14 mouse cellular contexts compared by ENCODE assay signal in the genomic region with DNA sequence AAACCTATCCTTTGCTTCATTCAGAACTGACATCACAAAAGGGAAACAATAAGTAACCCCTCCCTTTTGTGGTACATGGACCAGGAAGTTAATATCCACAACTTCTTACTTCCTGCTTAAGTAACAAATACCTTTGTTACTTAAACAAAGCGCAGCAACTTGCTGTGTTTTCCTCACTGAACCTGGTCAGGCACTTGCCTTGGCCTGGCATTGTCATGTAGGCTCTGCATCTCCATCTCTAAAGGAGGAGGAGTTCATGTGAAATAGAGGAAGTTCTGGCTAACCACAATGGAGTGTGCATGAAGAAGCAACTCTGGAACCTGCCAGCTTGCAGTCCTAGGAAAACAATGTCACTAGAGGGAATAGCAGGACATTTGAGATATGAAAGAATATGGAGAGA.
"Had no signal": no experiment of that assay in that cellular context is flagged by ENCODE, and none has a peak within 500 bp of the region (broad histone marks: within the 10 kb centered on the region; RNA-seq: fewer than 3 reads in every experiment).

No protein-coding gene starts in this region.

- H3K4me3 ChIP-seq: megakaryocyte, embryonic 14.5 days; midbrain, embryonic 12.5 days; midbrain, embryonic 15.5 days; neural tube, embryonic 12.5 days had no signal

- H3K4me2 ChIP-seq: lung, embryonic 14.5 days; midbrain, embryonic 12.5 days; midbrain, embryonic 15.5 days; neural tube, embryonic 12.5 days had no signal

- ATAC-seq: midbrain, embryonic 15.5 days had no signal

- DNase-seq: lung, adult 18-20 months; lung, embryonic 14.5 days; lung, postnatal 10 days; lung, postnatal 4 days; right cerebral cortex, postnatal 25 days; right cerebral cortex, postnatal 4 days; spleen, adult 18-20 months; thymus, adult 18-20 months; thymus, postnatal 14 days; thymus, postnatal 36 days had no signal

- H3K36me3 ChIP-seq: midbrain, embryonic 12.5 days; midbrain, embryonic 15.5 days; neural tube, embryonic 12.5 days had no signal

- H3K27ac ChIP-seq: midbrain, embryonic 12.5 days; midbrain, embryonic 15.5 days; neural tube, embryonic 12.5 days had no signal

- H3K27me3 ChIP-seq: megakaryocyte, embryonic 14.5 days; midbrain, embryonic 12.5 days; midbrain, embryonic 15.5 days; neural tube, embryonic 12.5 days had no signal

- H3K9ac ChIP-seq: lung, embryonic 14.5 days; midbrain, embryonic 12.5 days; midbrain, embryonic 15.5 days; neural tube, embryonic 12.5 days had no signal

- H3K9me3 ChIP-seq: midbrain, embryonic 12.5 days; midbrain, embryonic 15.5 days; neural tube, embryonic 12.5 days had no signal

- H3K4me1 ChIP-seq: megakaryocyte, embryonic 14.5 days had no signal
